Mouse (Mus musculus): Measurements from ENCODE around the gene Dmxl2. TPM values are rescaled to one million over a fixed set of nuclear protein-coding genes. Genes with fewer than 3 reads are reported as not detected.
A peak's percentile ranks its signal among the peaks of the same experiment; 100 is the strongest.

Gene Dmxl2
- polyA plus RNA-seq, 1 experiment: 92.3 TPM

GRCm38 (mm10) chr9:54536236-54536635 lies 34.8 kb upstream of the Dmxl2 start:
- H3K4me1 ChIP-seq (ENCODE audit: control insufficient read depth, insufficient read depth, low read length): peaks cover 5% of the 10 kb centered on the region
- TF ChIP-seq POLR2A (IDR thresholded peaks at IDR 0.05; ENCODE audit: extremely low read depth, insufficient read depth, low read length) (no peak), CTCF (IDR thresholded peaks at IDR 0.05; ENCODE audit: extremely low read depth, insufficient read depth, low read length) (no peak)
- no peak overlapping the region for H3K27ac ChIP-seq (ENCODE audit: insufficient read depth, low read length)
- no peak overlapping the region for H3K4me3 ChIP-seq (ENCODE audit: insufficient read depth, low read length)

DNA sequence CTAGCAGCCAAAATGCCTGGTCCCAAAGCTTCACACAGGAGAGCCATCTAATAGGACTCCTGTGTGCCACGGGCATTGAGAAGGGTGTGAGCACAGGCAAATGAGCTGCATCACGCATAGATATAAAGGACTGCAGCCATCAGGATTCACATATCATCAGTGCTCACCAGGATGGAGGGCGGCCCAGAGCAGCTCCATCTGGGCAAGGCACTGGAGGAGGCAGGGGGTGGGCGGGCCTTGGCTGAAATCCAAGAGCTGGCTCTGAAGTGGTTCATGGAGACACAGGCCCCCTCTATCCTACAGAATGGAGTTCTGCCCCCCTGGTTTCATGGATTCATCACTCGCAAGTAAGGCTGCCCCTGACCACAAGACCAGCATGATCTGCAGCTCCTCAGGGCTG lies 32.5 kb upstream of the Dmxl2 start:
- Histone ChIP-seq H3K27ac (ENCODE audit: insufficient read depth, low read length) (no peak overlapping the region), H3K4me1 (ENCODE audit: control insufficient read depth, insufficient read depth, low read length) (peaks cover 7% of the 10 kb centered on the region), H3K4me3 (ENCODE audit: insufficient read depth, low read length) (no peak overlapping the region)
- TF ChIP-seq CTCF (IDR thresholded peaks at IDR 0.05; ENCODE audit: extremely low read depth, insufficient read depth, low read length): no peak
- no peak for TF ChIP-seq POLR2A (IDR thresholded peaks at IDR 0.05; ENCODE audit: extremely low read depth, insufficient read depth, low read length)

GRCm38 (mm10) chr9:54532926-54533325 lies 31.5 kb upstream of the Dmxl2 start:
- H3K4me1 ChIP-seq (ENCODE audit: control insufficient read depth, insufficient read depth, low read length): peaks cover 7% of the 10 kb centered on the region
- H3K4me3 ChIP-seq (ENCODE audit: insufficient read depth, low read length): no peak overlapping the region
- TF ChIP-seq POLR2A (IDR thresholded peaks at IDR 0.05; ENCODE audit: extremely low read depth, insufficient read depth, low read length): no peak
- TF ChIP-seq CTCF (IDR thresholded peaks at IDR 0.05; ENCODE audit: extremely low read depth, insufficient read depth, low read length): no peak
- no peak overlapping the region for H3K27ac ChIP-seq (ENCODE audit: insufficient read depth, low read length)

- no peak overlapping the region for H3K27ac ChIP-seq (ENCODE audit: insufficient read depth, low read length)
- H3K4me3 ChIP-seq (ENCODE audit: insufficient read depth, low read length): no peak overlapping the region
- TF ChIP-seq POLR2A (IDR thresholded peaks at IDR 0.05; ENCODE audit: extremely low read depth, insufficient read depth, low read length): no peak
- TF ChIP-seq CTCF (IDR thresholded peaks at IDR 0.05; ENCODE audit: extremely low read depth, insufficient read depth, low read length): no peak
- H3K4me1 ChIP-seq (ENCODE audit: control insufficient read depth, insufficient read depth, low read length): peaks cover 7% of the 10 kb centered on the region
Observed at GRCm38 (mm10) chr9:54531421-54531820, 30.0 kb upstream of the Dmxl2 start.

- TF ChIP-seq POLR2A (IDR thresholded peaks at IDR 0.05; ENCODE audit: extremely low read depth, insufficient read depth, low read length): no peak
- TF ChIP-seq CTCF (IDR thresholded peaks at IDR 0.05; ENCODE audit: extremely low read depth, insufficient read depth, low read length): no peak
- Histone ChIP-seq H3K4me3 (ENCODE audit: insufficient read depth, low read length) (no peak overlapping the region), H3K4me1 (ENCODE audit: control insufficient read depth, insufficient read depth, low read length) (peaks cover 7% of the 10 kb centered on the region), H3K27ac (ENCODE audit: insufficient read depth, low read length) (no peak overlapping the region)
Observed at GRCm38 (mm10) chr9:54530836-54531235, 29.4 kb upstream of the Dmxl2 start.

GRCm38 (mm10) chr9:54529950-54530349 lies 28.5 kb upstream of the Dmxl2 start:
- no peak overlapping the region for H3K27ac ChIP-seq (ENCODE audit: insufficient read depth, low read length)
- TF ChIP-seq POLR2A (IDR thresholded peaks at IDR 0.05; ENCODE audit: extremely low read depth, insufficient read depth, low read length) (no peak), CTCF (IDR thresholded peaks at IDR 0.05; ENCODE audit: extremely low read depth, insufficient read depth, low read length) (no peak)
- H3K4me3 ChIP-seq (ENCODE audit: insufficient read depth, low read length): no peak overlapping the region
- peaks cover 7% of the 10 kb centered on the region for H3K4me1 ChIP-seq (ENCODE audit: control insufficient read depth, insufficient read depth, low read length)

GRCm38 (mm10) chr9:54527694-54528093 lies 26.3 kb upstream of the Dmxl2 start:
- Histone ChIP-seq H3K4me1 (ENCODE audit: control insufficient read depth, insufficient read depth, low read length) (peaks cover 3% of the 10 kb centered on the region), H3K27ac (ENCODE audit: insufficient read depth, low read length) (no peak overlapping the region), H3K4me3 (ENCODE audit: insufficient read depth, low read length) (no peak overlapping the region)
- TF ChIP-seq POLR2A (IDR thresholded peaks at IDR 0.05; ENCODE audit: extremely low read depth, insufficient read depth, low read length) (no peak), CTCF (IDR thresholded peaks at IDR 0.05; ENCODE audit: extremely low read depth, insufficient read depth, low read length) (0 out of 2 replicates have a peak, but pooled peaks have one; percentile 26)

- Histone ChIP-seq H3K4me3 (ENCODE audit: insufficient read depth, low read length) (no peak overlapping the region), H3K4me1 (ENCODE audit: control insufficient read depth, insufficient read depth, low read length) (peaks cover 1% of the 10 kb centered on the region; the same call in 1 of the 2 replicates), H3K27ac (ENCODE audit: insufficient read depth, low read length) (no peak overlapping the region)
- TF ChIP-seq POLR2A (IDR thresholded peaks at IDR 0.05; ENCODE audit: extremely low read depth, insufficient read depth, low read length): no peak
- TF ChIP-seq CTCF (IDR thresholded peaks at IDR 0.05; ENCODE audit: extremely low read depth, insufficient read depth, low read length): no peak
Observed at GRCm38 (mm10) chr9:54520286-54520685, 18.9 kb upstream of the Dmxl2 start.

GRCm38 (mm10) chr9:54518921-54519320 lies 17.5 kb upstream of the Dmxl2 start:
- TF ChIP-seq CTCF (IDR thresholded peaks at IDR 0.05; ENCODE audit: extremely low read depth, insufficient read depth, low read length) (no peak), POLR2A (IDR thresholded peaks at IDR 0.05; ENCODE audit: extremely low read depth, insufficient read depth, low read length) (peak; percentile 49; the same call in 1 of the 2 replicates)
- Histone ChIP-seq H3K27ac (ENCODE audit: insufficient read depth, low read length) (no peak overlapping the region; the same call in 1 of the 2 replicates), H3K4me3 (ENCODE audit: insufficient read depth, low read length) (no peak overlapping the region), H3K4me1 (ENCODE audit: control insufficient read depth, insufficient read depth, low read length) (peaks cover 1% of the 10 kb centered on the region; the same call in 1 of the 2 replicates)

DNA sequence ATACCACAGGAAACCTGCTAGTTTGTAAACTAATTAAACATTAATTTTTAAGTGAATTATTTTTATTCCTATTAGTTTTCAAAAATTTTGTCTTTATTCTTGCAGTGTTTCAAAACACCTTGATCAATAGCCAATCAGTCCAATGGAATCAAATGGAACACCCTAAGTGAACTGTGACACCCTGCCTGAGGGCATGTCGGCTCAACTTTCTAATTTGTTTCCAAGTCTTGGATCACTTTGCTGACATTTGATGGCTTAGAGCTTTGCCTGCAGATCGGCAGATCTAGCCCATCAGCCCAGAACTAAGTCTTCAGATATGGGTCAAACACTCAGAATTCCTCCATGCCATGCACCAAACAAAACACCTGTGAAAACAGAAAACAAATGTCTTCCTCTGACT lies 14.6 kb upstream of the Dmxl2 start:
- TF ChIP-seq POLR2A (IDR thresholded peaks at IDR 0.05; ENCODE audit: extremely low read depth, insufficient read depth, low read length) (no peak), CTCF (IDR thresholded peaks at IDR 0.05; ENCODE audit: extremely low read depth, insufficient read depth, low read length) (no peak)
- Histone ChIP-seq H3K27ac (ENCODE audit: insufficient read depth, low read length) (no peak overlapping the region), H3K4me3 (ENCODE audit: insufficient read depth, low read length) (no peak overlapping the region), H3K4me1 (ENCODE audit: control insufficient read depth, insufficient read depth, low read length) (peaks cover 1% of the 10 kb centered on the region; the same call in 1 of the 2 replicates)
